Mouse (Mus musculus) left cerebral cortex, adult 2 months (tissue): Measurements from ENCODE around the gene Fam207a. TPM values are rescaled to one million over a fixed set of nuclear protein-coding genes. Genes with fewer than 3 reads are reported as not detected.
A peak's percentile ranks its signal among the peaks of the same experiment; 100 is the strongest.

Source experiments
- DNase-seq, 2 experiments: peaks; one replicate each; pipeline ENCODE4 v3.0.0; 2021 to 2022; ENCODE audit warnings: low spot score in 2 of 2, mixed read lengths in 1 of 2; ENCODE audit errors: extremely low spot score in 1 of 2
- H3K27ac ChIP-seq: fragments of 200-600 bp; 2 replicates; pipeline ENCODE4 v1.8.1; 2022
- H3K4me3 ChIP-seq: fragments of 200-600 bp; 2 replicates; pipeline ENCODE4 v1.8.1; 2022
- CTCF ChIP-seq: fragments of 200-600 bp; IDR thresholded peaks from 2 replicates; pipeline ENCODE4 v1.8.1; 2022; ENCODE audit warnings: antibody characterized with exemption, mild to moderate bottlenecking, moderate library complexity
- intact Hi-C: fragments of 180-260 bp; cut with DNase I; formaldehyde crosslinking; loops from one replicate; pipeline ENCODE4 v1.15.1; 2025
- total RNA-seq, 2 experiments: library from RNA; stranded (reverse); gene quantifications; 2 replicates each; pipeline ENCODE4 v1.2.3; 2021

Fam207a gene
- total RNA-seq, 2 experiments from 2014 or later, result 32.6 to 35.7 TPM

- intact Hi-C loops, result no loop called here
- Histone ChIP-seq H3K4me3 (no peak overlapping the region), H3K27ac (no peak overlapping the region; the same call in 1 of the 2 replicates)
- TF ChIP-seq CTCF, result no peak
- peak; percentile 18 to 64 for DNase-seq
These were observed 29.3 kb upstream of the Fam207a start for GRCm38 (mm10) chr10:77544916-77545315.

- no peak for DNase-seq
- intact Hi-C loops, result no loop called here
- peak; percentile 53 for TF ChIP-seq CTCF
- no peak overlapping the region for H3K27ac ChIP-seq
- no peak overlapping the region for H3K4me3 ChIP-seq
These were observed 27.6 kb upstream of the Fam207a start for GRCm38 (mm10) chr10:77543226-77543625.

- no peak for TF ChIP-seq CTCF
- DNase-seq, result no peak
- intact Hi-C loops, result no loop called here
- H3K27ac ChIP-seq, result no peak overlapping the region
- H3K4me3 ChIP-seq, result no peak overlapping the region
These were observed 26.5 kb upstream of the Fam207a start for GRCm38 (mm10) chr10:77541864-77542666.

GRCm38 (mm10) chr10:77540576-77541102 is 25.1 kb upstream of the Fam207a start:
- intact Hi-C loops, result no loop called here
- Histone ChIP-seq H3K4me3 (no peak overlapping the region), H3K27ac (no peak overlapping the region)
- DNase-seq, result no peak
- TF ChIP-seq CTCF, result no peak

GRCm38 (mm10) chr10:77539320-77539945 is 23.8 kb upstream of the Fam207a start:
- TF ChIP-seq CTCF, result no peak
- no peak overlapping the region for H3K27ac ChIP-seq
- no peak for DNase-seq
- intact Hi-C loops, result no loop called here
- no peak overlapping the region for H3K4me3 ChIP-seq

GRCm38 (mm10) chr10:77537215-77538209 is 21.9 kb upstream of the Fam207a start:
- intact Hi-C loops, result no loop called here
- H3K4me3 ChIP-seq, result no peak overlapping the region
- no peak for DNase-seq

GRCm38 (mm10) chr10:77536727-77537126 is 21.1 kb upstream of the Fam207a start:
- DNase-seq, result no peak
- no peak overlapping the region for H3K27ac ChIP-seq
- no peak for TF ChIP-seq CTCF
- intact Hi-C loops, result no loop called here
- no peak overlapping the region for H3K4me3 ChIP-seq

More at GRCm38 (mm10) chr10:77537215-77538209, 21.9 kb upstream of the Fam207a start:
- no peak overlapping the region for H3K27ac ChIP-seq
- no peak for TF ChIP-seq CTCF

GRCm38 (mm10) chr10:77532020-77532413 is 16.4 kb upstream of the Fam207a start:
- no peak overlapping the region for H3K27ac ChIP-seq
- H3K4me3 ChIP-seq, result no peak overlapping the region
- DNase-seq, result no peak
- no peak for TF ChIP-seq CTCF
- intact Hi-C loops, result no loop called here

- no peak for DNase-seq
- TF ChIP-seq CTCF, result no peak
- Histone ChIP-seq H3K27ac (no peak overlapping the region), H3K4me3 (no peak overlapping the region)
- intact Hi-C loops, result no loop called here
These were observed 15.7 kb upstream of the Fam207a start for GRCm38 (mm10) chr10:77531026-77532019.

GRCm38 (mm10) chr10:77530140-77530539 is 14.6 kb upstream of the Fam207a start, which contains the start of gene Itgb2:
TSS of gene Itgb2 (plus strand) at chr10:77530252.
- Histone ChIP-seq H3K4me3 (no peak within 1 kb of the TSS), H3K27ac (no peak within 1 kb of the TSS)
- TF ChIP-seq CTCF, result no peak
- intact Hi-C loops, result no loop called here
- DNase-seq, result no peak
